Mouse (Mus musculus) stomach, postnatal 0 days (tissue): ENCODE results near the gene Mier2. TPM values are rescaled to one million over a fixed set of nuclear protein-coding genes. Genes with fewer than 3 reads are reported as not detected.
A peak's percentile ranks its signal among the peaks of the same experiment; 100 is the strongest.

Experiments used
- ATAC-seq: fragments of 200-750 bp; cut with Nextera tagmentation; 2 replicates; pipeline ENCODE4 v1.8.0; 2017; ENCODE audit not compliant: low FRiP score, low TSS enrichment
- DNase-seq: peaks from one replicate; pipeline ENCODE4 v3.0.0-alpha.2; 2016; ENCODE audit warnings: low spot score
- H3K27ac ChIP-seq: fragments of 300-500 bp; sonication (generic); replicated peaks from 2 replicates; pipeline ENCODE4 v1.5.1; 2014; ENCODE audit warnings: mild to moderate bottlenecking, control low read depth
- H3K27me3 ChIP-seq: fragments of 300-500 bp; sonication (generic); 2 replicates; pipeline ENCODE4 v1.6.1; 2014; ENCODE audit warnings: low read length; ENCODE audit not compliant: control insufficient read depth, insufficient read depth
- H3K36me3 ChIP-seq: fragments of 300-500 bp; sonication (generic); 2 replicates; pipeline ENCODE4 v1.6.1; 2014; ENCODE audit warnings: low read length, mixed read lengths; ENCODE audit not compliant: control insufficient read depth, insufficient read depth
- H3K4me1 ChIP-seq: fragments of 300-500 bp; sonication (generic); replicated peaks from 2 replicates; pipeline ENCODE4 v1.6.1; 2014; ENCODE audit warnings: antibody characterized with exemption; ENCODE audit not compliant: control insufficient read depth, insufficient read depth
- H3K4me2 ChIP-seq: fragments of 300-500 bp; sonication (generic); replicated peaks from 2 replicates; pipeline ENCODE4 v1.6.1; 2014; ENCODE audit warnings: low read depth, mild to moderate bottlenecking, control low read depth, moderate library complexity
- H3K4me3 ChIP-seq: fragments of 300-500 bp; sonication (generic); 2 replicates; pipeline ENCODE4 v1.5.1; 2014; ENCODE audit warnings: low read depth, low read length, control low read depth
- H3K9ac ChIP-seq: fragments of 300-500 bp; sonication (generic); 2 replicates; pipeline ENCODE4 v1.6.1; 2014; ENCODE audit warnings: mild to moderate bottlenecking, low read length, control low read depth, mixed read lengths
- H3K9me3 ChIP-seq: fragments of 300-500 bp; sonication (generic); 2 replicates; pipeline ENCODE4 v1.6.1; 2016; ENCODE audit warnings: low read length; ENCODE audit not compliant: control insufficient read depth
- CTCF ChIP-seq: IDR thresholded peaks from 2 replicates; pipeline ENCODE4 v1.5.1; 2016; ENCODE audit warnings: antibody characterized with exemption, low read depth, mild to moderate bottlenecking, moderate library complexity
- EP300 ChIP-seq: optimal IDR thresholded peaks from 2 replicates; pipeline ENCODE3; 2016; ENCODE audit warnings: antibody characterized with exemption
- WGBS: fragments of 180-500 bp; shearing (Covaris S2); extraction: QIAGEN DNeasy Blood & Tissue Kit; methylation state at CpG from one replicate; pipeline ENCODE4 v1.1.7; 2014; 5-methylcytosine and 5-hydroxymethylcytosine counted together
- polyA plus RNA-seq: library from polyadenylated mRNA; unstranded; fragments of >200 nt; fragmentation: Nextera tagmentation; extraction: Ambion mirVana; gene quantifications from 2 replicates; pipeline ENCODE4 v1.2.1, GENCODE M21; 2015

The Mier2 gene
- polyA plus RNA-seq, 1 experiment from 2014 or later, result 24.0 TPM

DNA sequence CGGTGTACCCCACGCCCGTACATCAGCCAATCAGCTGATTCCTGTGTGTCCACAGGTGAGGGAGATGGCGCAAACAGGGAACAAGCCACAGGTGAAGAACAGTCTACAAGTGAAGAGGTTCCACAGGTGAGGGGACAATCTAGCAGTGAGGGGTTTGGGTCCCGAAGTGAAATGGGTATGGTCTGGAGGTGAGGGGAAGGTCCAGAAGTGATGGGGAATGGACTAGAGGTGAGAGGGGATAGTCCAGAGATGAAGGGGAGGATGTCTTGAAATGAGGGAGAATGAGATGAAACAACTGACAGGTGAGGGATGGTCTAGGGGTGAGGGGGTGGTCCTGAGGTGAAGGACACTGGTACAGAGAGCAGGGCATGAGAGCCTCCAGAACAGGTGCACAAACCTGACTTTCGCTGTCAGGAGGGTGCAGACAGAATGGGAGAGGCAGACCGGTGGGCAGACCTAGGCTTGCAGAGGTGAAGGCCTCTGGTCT, 282 bp upstream of the Mier2 start:
- Histone ChIP-seq H3K4me2 (peak overlapping the region; percentile 95), H3K9me3 (no peaks in the 10 kb centered on the region), H3K36me3 (no peaks in the 10 kb centered on the region), H3K4me1 (0 out of 2 replicates have a peak, but pooled peaks cover 2% of the 10 kb centered on the region), H3K27me3 (no peaks in the 10 kb centered on the region), H3K9ac (peak overlapping the region; percentile 89), H3K4me3 (peak overlapping the region; percentile 84), H3K27ac (no peak overlapping the region)
- TF ChIP-seq CTCF (no peak), EP300 (no peak)
- 22% methylated on average over 7 of the region's 7 CpGs for WGBS
- peak; percentile 8; the same call in 1 of the 2 replicates for ATAC-seq
- peak; percentile 13 for DNase-seq

GRCm38 (mm10) chr10:79553691-79554090, 1.3 kb downstream of the Mier2 start:
- peak; percentile 14 for DNase-seq
- WGBS, result 24% methylated on average over 10 of the region's 10 CpGs

GRCm38 (mm10) chr10:79553176-79553575, 1.8 kb downstream of the Mier2 start:
- Histone ChIP-seq H3K27ac (no peak overlapping the region), H3K4me1 (0 out of 2 replicates have a peak, but pooled peaks cover 2% of the 10 kb centered on the region), H3K36me3 (peaks cover 12% of the 10 kb centered on the region), H3K4me3 (peak overlapping the region; percentile 84; the same call in 1 of the 2 replicates), H3K9ac (no peak overlapping the region), H3K4me2 (peak overlapping the region; percentile 95), H3K9me3 (no peaks in the 10 kb centered on the region), H3K27me3 (no peaks in the 10 kb centered on the region)
- TF ChIP-seq EP300 (no peak), CTCF (no peak)
- WGBS, result 85% methylated on average over 6 of the region's 6 CpGs
- peak; percentile 13 for DNase-seq
- ATAC-seq, result no peak

More at GRCm38 (mm10) chr10:79553691-79554090, 1.3 kb downstream of the Mier2 start:
- no peaks in the 10 kb centered on the region for H3K9me3 ChIP-seq
- H3K9ac ChIP-seq, result peak overlapping the region; percentile 47; the same call in 1 of the 2 replicates
- H3K27me3 ChIP-seq, result no peaks in the 10 kb centered on the region
- peaks cover 7% of the 10 kb centered on the region for H3K36me3 ChIP-seq
- 0 out of 2 replicates have a peak, but pooled peaks cover 2% of the 10 kb centered on the region for H3K4me1 ChIP-seq
- TF ChIP-seq EP300 (no peak), CTCF (no peak)
- no peak overlapping the region for H3K27ac ChIP-seq
- H3K4me3 ChIP-seq, result peak overlapping the region; percentile 84
- ATAC-seq, result no peak
- peak overlapping the region; percentile 95 for H3K4me2 ChIP-seq

DNA sequence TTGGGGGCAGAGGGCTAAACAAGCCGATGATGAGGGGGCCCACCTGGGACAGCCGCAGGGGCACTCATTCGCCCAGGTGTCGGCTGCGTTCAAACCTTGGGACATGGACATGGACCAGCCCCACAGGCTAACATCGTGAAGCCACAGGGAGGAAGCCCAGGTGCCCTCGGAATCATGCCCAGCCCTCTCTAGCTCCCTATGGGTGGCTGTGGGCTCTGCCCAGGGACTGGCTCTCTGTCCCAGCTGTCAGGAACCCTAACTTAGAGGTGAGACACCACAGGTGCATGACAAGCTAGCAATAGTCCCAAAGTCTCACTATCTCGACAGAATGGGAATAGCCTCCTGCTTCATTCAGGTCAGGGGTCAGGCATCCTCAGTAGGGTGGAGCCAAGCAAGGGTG, 2.5 kb downstream of the Mier2 start:
- no peak overlapping the region for H3K9ac ChIP-seq
- DNase-seq (peak; percentile 13), ATAC-seq (no peak)
- no peak for TF ChIP-seq EP300
- TF ChIP-seq CTCF, result no peak
- H3K27me3 ChIP-seq, result no peaks in the 10 kb centered on the region
- no peaks in the 10 kb centered on the region for H3K9me3 ChIP-seq
- no peak overlapping the region for H3K4me3 ChIP-seq
- H3K4me2 ChIP-seq, result no peak overlapping the region
- WGBS, result 79% methylated on average over 8 of the region's 8 CpGs
- peaks cover 12% of the 10 kb centered on the region for H3K36me3 ChIP-seq
- H3K4me1 ChIP-seq, result 0 out of 2 replicates have a peak, but pooled peaks cover 2% of the 10 kb centered on the region
- no peak overlapping the region for H3K27ac ChIP-seq

DNA sequence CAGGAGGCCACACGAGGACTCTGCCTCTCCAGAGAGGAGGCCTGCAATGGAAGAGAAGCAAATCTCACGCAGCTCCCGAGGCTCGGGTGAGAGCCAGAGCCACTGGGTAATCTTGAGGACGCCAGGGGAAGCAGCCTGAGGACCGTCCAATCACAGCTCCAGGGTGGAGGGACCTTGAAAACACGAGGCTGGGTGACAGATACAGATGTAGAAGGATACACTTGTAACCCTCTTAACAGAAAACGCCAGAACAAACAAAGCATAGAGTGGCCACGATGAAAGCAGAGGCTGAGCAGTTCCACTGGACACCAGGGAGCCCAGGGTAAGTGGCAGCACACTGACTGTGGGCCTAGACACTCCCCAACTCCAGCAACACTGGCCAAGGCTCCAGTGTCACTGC, 4.6 kb downstream of the Mier2 start:
- Histone ChIP-seq H3K4me1 (0 out of 2 replicates have a peak, but pooled peaks cover 2% of the 10 kb centered on the region), H3K36me3 (peaks cover 26% of the 10 kb centered on the region), H3K27me3 (no peaks in the 10 kb centered on the region), H3K27ac (no peak overlapping the region), H3K4me2 (no peak overlapping the region), H3K9me3 (no peaks in the 10 kb centered on the region), H3K9ac (no peak overlapping the region), H3K4me3 (no peak overlapping the region)
- no peak for ATAC-seq
- WGBS, result 65% methylated on average over 9 of the region's 9 CpGs
- TF ChIP-seq EP300 (no peak), CTCF (no peak)
- peak; percentile 12 for DNase-seq

- H3K9me3 ChIP-seq, result no peaks in the 10 kb centered on the region
- DNase-seq (peak; percentile 12), ATAC-seq (no peak)
- H3K9ac ChIP-seq, result no peak overlapping the region
- TF ChIP-seq EP300 (no peak), CTCF (no peak)
- H3K27me3 ChIP-seq, result no peaks in the 10 kb centered on the region
- 0 out of 2 replicates have a peak, but pooled peaks cover 2% of the 10 kb centered on the region for H3K4me1 ChIP-seq
- no peak overlapping the region for H3K4me3 ChIP-seq
- H3K4me2 ChIP-seq, result no peak overlapping the region
- H3K27ac ChIP-seq, result no peak overlapping the region
- peaks cover 33% of the 10 kb centered on the region for H3K36me3 ChIP-seq
- 93% methylated on average over 18 of the region's 18 CpGs for WGBS
These were observed 5.9 kb downstream of the Mier2 start for GRCm38 (mm10) chr10:79548971-79549723.
